Mouse (Mus musculus) kidney, adult 9 months (tissue): ENCODE results near the gene Ap5s1.

Source experiments
- DNase-seq: peaks from one replicate; pipeline ENCODE4 v3.0.0; 2022

Gene Ap5s1

GRCm38 (mm10) chr2:131206778-131207177 lies at the start of gene Ap5s1:
Ap5s1 (plus strand) TSS chr2:131207078.
- no peak for DNase-seq

DNA sequence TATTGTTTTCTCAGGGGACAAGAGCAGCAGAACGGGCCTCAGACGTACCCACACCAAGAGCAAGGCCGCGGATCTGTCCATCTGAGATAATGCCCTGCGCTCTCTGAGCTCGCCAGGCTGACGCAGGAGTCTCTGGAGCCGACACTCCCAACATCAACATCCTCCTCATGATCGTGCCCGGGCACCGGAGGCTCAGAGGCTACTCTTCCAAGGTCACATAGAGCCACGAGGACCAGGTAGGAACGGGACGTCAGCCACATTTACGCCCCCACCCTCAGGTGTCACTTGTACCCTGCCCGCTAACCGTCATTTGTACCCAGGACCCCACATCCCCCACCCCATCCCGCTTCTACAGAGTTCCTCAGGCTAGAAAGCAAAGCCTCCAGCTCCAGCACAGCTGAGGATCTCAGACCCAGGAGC lies 47.4 kb upstream of the Ap5s1 start:
- peak; percentile 52 for DNase-seq

- DNase-seq = peak; percentile 98
These were observed 46.8 kb upstream of the Ap5s1 start, which contains the start of gene 1700037H04Rik for GRCm38 (mm10) chr2:131159938-131160581. 1700037H04Rik (minus strand) TSS chr2:131160081.

GRCm38 (mm10) chr2:131160671-131161111 lies 46.2 kb upstream of the Ap5s1 start:
- peak; percentile 61 for DNase-seq

- peak; percentile 95 for DNase-seq
These were observed 43.0 kb upstream of the Ap5s1 start for GRCm38 (mm10) chr2:131163924-131164323.

DNA sequence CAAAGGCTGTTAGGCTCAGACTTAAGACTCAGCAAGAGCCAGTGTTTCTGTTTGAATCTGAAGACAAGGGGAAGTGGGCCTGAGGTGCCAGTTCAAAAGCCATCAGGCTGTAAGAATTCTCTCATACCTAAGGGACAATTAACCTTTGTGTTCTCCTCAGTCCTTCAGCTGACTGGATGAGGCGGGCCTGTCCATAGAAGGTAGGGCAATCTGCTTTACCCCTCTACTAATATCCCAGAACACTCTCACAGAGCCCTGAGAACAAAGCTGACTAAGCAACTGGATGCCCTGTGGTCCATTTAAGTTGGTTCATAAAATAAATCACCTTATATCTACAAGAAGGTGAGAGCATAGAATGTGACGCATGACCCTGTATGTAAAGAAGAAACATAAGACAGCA lies 40.7 kb upstream of the Ap5s1 start:
- no peak for DNase-seq

- no peak for DNase-seq
These were observed 38.9 kb upstream of the Ap5s1 start for GRCm38 (mm10) chr2:131167984-131168383.

DNA sequence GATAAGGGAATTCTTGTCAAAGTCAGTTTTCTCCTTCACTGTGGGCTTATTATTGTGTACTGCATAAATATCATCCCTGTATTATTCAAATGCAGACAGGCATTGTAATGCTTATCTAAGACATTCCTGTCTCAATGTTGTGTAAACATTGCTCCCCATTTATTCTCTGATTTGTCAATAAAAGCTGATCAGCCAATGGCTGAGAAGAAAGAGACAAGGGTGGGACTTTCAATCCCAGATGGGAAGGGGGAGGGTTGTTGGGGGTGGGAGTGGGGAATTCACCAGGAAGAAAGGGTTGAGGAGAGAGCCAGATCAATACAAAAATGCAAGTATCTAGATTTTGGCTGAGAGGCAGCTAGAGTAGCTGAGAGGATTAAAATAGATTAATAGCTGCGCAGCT lies 38.0 kb upstream of the Ap5s1 start:
- no peak for DNase-seq

GRCm38 (mm10) chr2:131170936-131171335 lies 35.9 kb upstream of the Ap5s1 start:
- DNase-seq = peak; percentile 32

- peak; percentile 80 for DNase-seq
These were observed 35.3 kb upstream of the Ap5s1 start for GRCm38 (mm10) chr2:131171401-131172104.

GRCm38 (mm10) chr2:131172322-131172721 lies 34.6 kb upstream of the Ap5s1 start:
- no peak for DNase-seq

DNA sequence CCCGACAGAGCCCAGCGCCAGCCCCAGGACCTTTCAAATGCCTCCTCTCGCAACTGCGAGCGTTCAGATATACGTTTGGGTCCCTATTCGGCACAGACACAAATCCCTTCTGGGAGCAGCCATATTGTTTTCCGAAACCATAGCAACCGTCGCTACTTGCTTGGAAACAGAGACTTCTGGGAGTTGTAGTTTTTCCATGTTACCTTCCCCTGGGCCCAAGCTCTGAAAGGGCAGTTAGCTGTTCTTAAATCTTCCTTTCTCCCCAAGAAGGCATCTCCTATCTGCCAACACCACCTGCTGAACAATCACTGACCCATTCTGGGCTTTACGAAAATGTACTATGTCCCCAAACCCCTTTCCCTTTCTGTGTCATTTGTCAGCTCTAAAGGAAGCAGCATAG lies 32.2 kb upstream of the Ap5s1 start:
- DNase-seq = peak; percentile 88

DNA sequence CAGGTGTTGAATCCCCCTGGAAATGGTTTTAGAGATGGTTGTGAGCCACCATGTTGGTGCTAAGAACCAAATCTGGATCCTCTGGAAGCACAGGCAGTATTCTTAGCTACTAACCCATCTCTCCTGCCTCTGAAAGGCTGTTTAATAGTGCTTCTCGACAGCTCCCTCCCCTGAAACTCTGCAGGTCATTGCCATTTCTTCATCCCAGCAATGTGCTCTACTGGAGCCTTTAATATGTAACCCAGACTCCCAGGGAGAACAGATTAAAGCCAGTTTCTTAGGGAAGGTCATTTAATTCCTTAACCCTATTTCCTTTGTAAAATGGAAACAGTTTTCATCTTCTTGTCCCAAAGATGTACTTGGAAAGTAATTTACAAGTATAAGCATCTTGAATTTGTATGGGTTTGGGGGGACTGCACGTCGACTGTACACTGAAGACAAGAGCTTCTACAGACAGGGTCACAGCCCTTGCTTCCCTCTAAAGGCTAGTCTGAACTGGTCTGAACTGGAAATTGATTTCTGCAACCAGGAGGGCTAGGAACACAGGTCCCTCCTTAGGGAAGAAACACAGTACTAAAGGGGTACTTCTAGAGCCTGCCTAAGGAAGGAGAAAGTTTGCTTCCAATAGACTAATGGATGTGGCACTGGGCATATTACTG lies 31.5 kb upstream of the Ap5s1 start:
- peak; percentile 80 for DNase-seq

- peak; percentile 82 for DNase-seq
These were observed 31.0 kb upstream of the Ap5s1 start for GRCm38 (mm10) chr2:131175945-131176309.

GRCm38 (mm10) chr2:131176491-131176890 lies 30.4 kb upstream of the Ap5s1 start:
- peak; percentile 93 for DNase-seq

DNA sequence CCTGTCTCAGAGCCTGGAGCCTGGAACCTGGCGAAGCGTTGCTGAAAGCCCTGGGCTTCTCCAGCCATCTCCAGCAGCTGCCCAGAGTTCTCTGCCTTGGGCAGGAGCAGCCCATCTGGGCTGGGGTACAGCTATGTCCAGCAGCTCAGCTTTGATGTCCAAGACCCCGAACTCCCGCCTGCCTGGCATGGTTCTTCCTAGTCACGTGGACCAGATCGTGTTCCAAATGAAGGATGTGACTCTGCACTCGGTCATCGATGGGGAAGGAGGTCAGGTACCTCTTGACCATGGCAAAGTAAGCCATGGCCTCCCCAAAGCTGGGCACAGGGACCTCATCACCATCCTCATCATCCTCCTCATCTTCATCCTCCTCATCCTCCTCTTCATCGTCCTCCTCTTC lies 28.9 kb upstream of the Ap5s1 start:
- peak; percentile 50 for DNase-seq

- DNase-seq = peak; percentile 43
These were observed 28.0 kb upstream of the Ap5s1 start for GRCm38 (mm10) chr2:131178828-131179245.

DNA sequence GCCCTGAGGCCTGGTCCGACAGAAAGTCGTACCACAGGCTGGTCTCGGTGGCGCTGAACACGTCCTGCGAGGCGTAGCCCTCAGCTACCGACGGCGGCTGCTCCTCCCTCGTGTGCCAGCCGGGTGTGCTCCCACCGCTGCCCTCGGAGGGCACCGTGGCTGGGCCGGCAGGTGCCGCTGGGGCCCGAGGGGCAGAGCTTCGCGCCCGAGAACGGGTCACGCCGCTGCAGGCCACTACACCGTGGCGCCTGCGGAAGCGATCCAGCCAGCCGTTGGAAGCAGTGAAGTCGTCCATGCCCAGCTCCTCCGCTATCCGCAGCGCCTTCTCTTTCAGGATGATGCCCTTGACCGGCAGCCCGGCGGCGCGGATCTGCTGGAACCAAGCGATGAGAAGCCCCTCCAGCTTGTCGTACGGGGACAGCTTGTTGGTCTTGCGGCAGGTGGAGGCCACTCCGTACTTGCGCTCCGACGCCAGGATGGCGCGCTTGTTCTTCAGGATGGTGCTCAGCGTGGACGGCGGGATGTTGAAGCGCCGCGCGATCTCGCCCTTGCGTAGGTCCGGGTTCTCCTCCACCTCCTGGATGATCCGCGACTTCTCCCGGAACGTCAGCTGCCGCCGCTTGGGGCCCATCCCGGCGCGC lies 27.5 kb upstream of the Ap5s1 start:
- peak; percentile 62 for DNase-seq

- DNase-seq = peak; percentile 87
These were observed 26.8 kb upstream of the Ap5s1 start, which contains the start of gene Cenpb for GRCm38 (mm10) chr2:131179990-131180587. Cenpb (minus strand) TSS chr2:131180067.

DNA sequence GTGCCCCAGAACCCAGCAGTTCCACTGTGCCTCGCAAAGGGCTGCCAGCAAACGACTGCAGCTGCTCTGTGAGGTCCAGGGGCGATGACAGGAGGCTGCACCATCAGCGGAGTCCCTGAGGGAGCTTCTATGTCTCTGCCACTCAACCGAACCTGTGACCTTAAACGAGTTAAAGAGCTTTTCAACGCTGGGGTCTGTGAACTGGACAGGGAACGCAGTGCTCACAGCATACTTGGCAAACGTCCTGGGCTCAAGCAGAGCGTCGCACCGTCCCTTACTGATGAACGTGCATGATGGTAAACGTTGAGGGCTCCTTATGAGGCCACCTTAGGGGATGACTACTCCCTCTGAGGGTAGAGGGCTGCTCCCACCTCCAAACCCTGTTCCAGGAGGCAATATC lies 20.5 kb upstream of the Ap5s1 start:
- no peak for DNase-seq

DNA sequence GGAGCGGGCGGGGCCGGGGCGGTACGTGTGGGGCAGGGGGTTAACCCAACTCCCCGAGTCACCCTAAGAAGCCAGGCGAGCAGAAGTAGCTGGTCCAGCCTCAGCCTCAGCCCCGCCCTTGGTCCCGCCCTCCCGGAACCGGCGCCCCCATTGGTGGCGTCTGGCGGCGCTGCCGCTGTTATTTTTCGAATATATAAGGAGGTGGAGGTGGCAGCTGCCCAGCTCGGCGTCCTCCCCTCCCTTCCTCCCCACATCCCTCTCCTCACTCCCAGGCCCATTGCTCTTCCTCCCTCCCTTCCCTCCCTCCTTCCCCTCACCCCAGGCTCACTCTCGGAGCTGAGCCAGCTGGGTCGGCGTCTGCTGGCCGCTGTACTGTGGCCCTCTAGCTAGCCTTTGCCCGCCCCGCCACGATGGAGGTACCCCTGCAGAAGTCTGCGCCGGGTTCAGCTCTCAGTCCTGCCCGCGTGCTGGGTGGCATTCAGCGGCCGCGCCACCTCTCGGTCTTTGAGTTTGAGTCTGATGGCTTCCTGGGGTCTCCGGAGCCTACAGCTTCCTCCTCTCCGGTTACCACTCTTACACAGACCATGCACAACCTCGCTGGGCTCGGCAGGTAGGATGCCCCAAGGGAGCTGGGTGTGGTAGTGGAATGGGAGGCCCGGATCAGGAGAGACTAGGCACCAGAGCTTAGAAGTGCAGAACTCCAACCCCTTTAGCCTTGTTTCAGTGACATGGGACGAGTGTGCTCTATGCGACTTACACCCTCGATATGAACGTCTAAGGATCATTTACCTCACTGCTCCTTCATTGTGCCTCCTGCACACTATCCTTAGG lies 19.9 kb upstream of the Ap5s1 start, which contains the start of the genes Cdc25b and Spef1:
Gene Cdc25b (plus strand): TSS at position 179 of the 831 bp plus-strand sequence.
Gene Spef1 (minus strand): TSS at position 512 of the 831 bp plus-strand sequence.
- DNase-seq = peak; percentile 84

DNA sequence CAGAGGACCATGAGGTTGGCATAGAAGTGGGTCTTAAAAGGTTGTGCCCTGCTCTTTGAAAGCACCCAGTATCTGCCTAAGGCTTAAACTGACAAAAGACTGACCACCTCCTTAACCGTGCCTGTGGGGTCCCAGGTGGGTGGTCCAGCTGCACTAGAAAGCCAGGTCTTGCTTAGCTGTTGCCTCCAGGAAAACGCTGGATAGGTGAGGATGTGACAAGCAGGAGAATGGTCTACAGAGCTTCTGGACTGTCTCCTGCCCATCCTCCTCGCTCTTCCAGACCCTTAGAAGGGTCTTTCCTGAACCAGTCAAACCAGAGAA lies 19.3 kb upstream of the Ap5s1 start:
- DNase-seq = no peak
